Mouse (Mus musculus) ES-E14 (cell line): ENCODE data around the gene Pacrg.

ENCODE experiments used
- CHD2 ChIP-seq: IDR thresholded peaks from 2 replicates; pipeline ENCODE4 v1.6.1; 2014; ENCODE audit warnings: mild to moderate bottlenecking, low read depth, low read length, inconsistent platforms
- HCFC1 ChIP-seq: IDR thresholded peaks from 2 replicates; pipeline ENCODE4 v1.6.1; 2012; ENCODE audit warnings: low read length, inconsistent platforms, borderline replicate concordance; ENCODE audit not compliant: insufficient read depth
- MAFK ChIP-seq: IDR thresholded peaks from 2 replicates; pipeline ENCODE4 v1.6.1; 2014; ENCODE audit warnings: mild to moderate bottlenecking, low read depth, low read length, inconsistent platforms; ENCODE audit not compliant: insufficient read depth
- ZC3H11A ChIP-seq: IDR thresholded peaks from 2 replicates; pipeline ENCODE4 v1.6.1; 2012; ENCODE audit warnings: low read depth, mild to moderate bottlenecking, inconsistent platforms, low read length, borderline replicate concordance

- TF ChIP-seq ZC3H11A, result no peak
- no peak for TF ChIP-seq CHD2
- TF ChIP-seq MAFK, result no peak
- TF ChIP-seq HCFC1, result no peak
Observed at GRCm38 (mm10) chr17:10878986-10879385, 38.9 kb upstream of the Pacrg start.
